Mouse (Mus musculus) gastrocnemius, adult 8-10 months (tissue): Measurements from ENCODE around the gene Rassf3. TPM values are rescaled to one million over a fixed set of nuclear protein-coding genes. Genes with fewer than 3 reads are reported as not detected.

Experiments
- DNase-seq, 2 experiments: peaks; one replicate each; pipeline ENCODE4 v3.0.0; 2022; ENCODE audit warnings: low spot score in 2 of 2
- total RNA-seq, 4 experiments: library from RNA; stranded (reverse); gene quantifications; 2 replicates each; pipeline ENCODE4 v1.2.4; 2022

The Rassf3 gene
- total RNA-seq, 4 experiments from 2014 or later = 23.3 to 43.2 (median 31.1) TPM

GRCm38 (mm10) chr10:121465033-121465432, 11.1 kb downstream of the Rassf3 start:
- no peak for DNase-seq

GRCm38 (mm10) chr10:121462162-121462881, 13.8 kb downstream of the Rassf3 start:
- no peak for DNase-seq

- peak; percentile 7 to 14 for DNase-seq
Measured at GRCm38 (mm10) chr10:121461404-121462161, 14.6 kb downstream of the Rassf3 start.

- no peak for DNase-seq
Measured at GRCm38 (mm10) chr10:121459124-121459853, 16.9 kb downstream of the Rassf3 start.

GRCm38 (mm10) chr10:121458408-121458807, 17.7 kb downstream of the Rassf3 start:
- no peak for DNase-seq

- no peak for DNase-seq
Measured at GRCm38 (mm10) chr10:121457381-121457780, 18.8 kb downstream of the Rassf3 start.

- DNase-seq = no peak
Measured at GRCm38 (mm10) chr10:121455517-121455916, 20.6 kb downstream of the Rassf3 start.

GRCm38 (mm10) chr10:121454708-121455475, 21.3 kb downstream of the Rassf3 start:
- DNase-seq = no peak

- no peak for DNase-seq
Measured at GRCm38 (mm10) chr10:121454033-121454432, 22.1 kb downstream of the Rassf3 start.

- no peak for DNase-seq
Measured at GRCm38 (mm10) chr10:121445808-121446207, 30.3 kb downstream of the Rassf3 start.

- DNase-seq = no peak
Measured at GRCm38 (mm10) chr10:121444198-121444597, 31.9 kb downstream of the Rassf3 start.

GRCm38 (mm10) chr10:121443791-121444190, 32.4 kb downstream of the Rassf3 start:
- DNase-seq = no peak

- DNase-seq = no peak
Measured at GRCm38 (mm10) chr10:121439310-121439731, 36.8 kb downstream of the Rassf3 start.

- DNase-seq = no peak
Measured at GRCm38 (mm10) chr10:121438109-121438508, 38.0 kb downstream of the Rassf3 start.

GRCm38 (mm10) chr10:121436693-121437092, 39.5 kb downstream of the Rassf3 start:
- no peak for DNase-seq

GRCm38 (mm10) chr10:121436258-121436645, 39.9 kb downstream of the Rassf3 start:
- no peak for DNase-seq

GRCm38 (mm10) chr10:121435546-121436257, 40.4 kb downstream of the Rassf3 start:
- peak; percentile 40 to 43 for DNase-seq

- DNase-seq = no peak
Measured at GRCm38 (mm10) chr10:121434441-121435103, 41.6 kb downstream of the Rassf3 start.

GRCm38 (mm10) chr10:121432635-121433280, 43.4 kb downstream of the Rassf3 start:
- DNase-seq = no peak
